Mouse (Mus musculus) CH12.LX (cell line): Measurements from ENCODE around the gene Prim1. TPM values are rescaled to one million over a fixed set of nuclear protein-coding genes. Genes with fewer than 3 reads are reported as not detected.

Experiments
- DNase-seq: peaks from one replicate; pipeline ENCODE4 v3.0.0-alpha.2; 2013; ENCODE audit errors: extremely low read depth
- H3K27ac ChIP-seq: 2 replicates; pipeline ENCODE4 v1.5.1; 2012; ENCODE audit warnings: low read depth, mild to moderate bottlenecking, control low read depth, moderate library complexity; ENCODE audit not compliant: insufficient read depth
- H3K27me3 ChIP-seq: replicated peaks from 2 replicates; pipeline ENCODE3; 2012; ENCODE audit warnings: inconsistent platforms
- H3K36me3 ChIP-seq, 2 experiments: replicated peaks in 1 of 2; 2 replicates each; pipeline versions ENCODE3 to v1.6.1; 2012; ENCODE audit warnings: inconsistent platforms in 1 of 2, low read length in 1 of 2, mild to moderate bottlenecking in 1 of 2, mixed read lengths in 1 of 2, moderate library complexity in 1 of 2; ENCODE audit not compliant: control insufficient read depth in 1 of 2, insufficient read depth in 1 of 2
- H3K4me1 ChIP-seq, 2 experiments: 2 replicates each; pipeline ENCODE4 v1.6.1; 2012; ENCODE audit warnings: inconsistent platforms in 1 of 2, moderate library complexity in 1 of 2; ENCODE audit not compliant: insufficient read depth in 2 of 2, control insufficient read depth in 1 of 2
- H3K4me2 ChIP-seq: 2 replicates; pipeline ENCODE4 v1.6.1; 2012; ENCODE audit warnings: low read depth, mild to moderate bottlenecking, control low read depth; ENCODE audit not compliant: poor library complexity, insufficient read depth, severe bottlenecking
- H3K4me3 ChIP-seq, 3 experiments: fragments of 150-350 bp in 1 of 3; sonication (generic) in 1 of 3; replicated peaks in 1 of 3; 2 replicates each; pipeline versions ENCODE3 to v1.5.1; 2011 to 2012; ENCODE audit warnings: low read depth in 2 of 3, low read length in 2 of 3, mild to moderate bottlenecking in 2 of 3, moderate library complexity in 2 of 3, control low read depth in 1 of 3, improper control_type of control experiment in 1 of 3, inconsistent platforms in 1 of 3, mixed read lengths in 1 of 3; ENCODE audit not compliant: poor library complexity in 1 of 3
- H3K79me2 ChIP-seq: replicated peaks from 2 replicates; pipeline ENCODE4 v1.6.1; 2012; ENCODE audit warnings: mild to moderate bottlenecking, moderate library complexity; ENCODE audit not compliant: control insufficient read depth, poor library complexity, insufficient read depth, severe bottlenecking; ENCODE audit errors: extremely low read depth
- H3K9ac ChIP-seq: 2 replicates; pipeline ENCODE4 v1.6.1; 2012; ENCODE audit warnings: low read depth, mild to moderate bottlenecking, control low read depth, moderate library complexity; ENCODE audit not compliant: insufficient read depth
- H3K9me3 ChIP-seq: replicated peaks from 2 replicates; pipeline ENCODE3; 2012; ENCODE audit warnings: low read length, inconsistent platforms, mixed read lengths
- CTCF ChIP-seq, 2 experiments: IDR thresholded peaks in 1 of 2; conservative IDR thresholded peaks in 1 of 2; 2 replicates each; pipeline ENCODE4 v1.5.1; 2011 to 2012; ENCODE audit warnings: low read depth in 2 of 2, low read length in 2 of 2, improper control_type of control experiment in 1 of 2, inconsistent platforms in 1 of 2, mild to moderate bottlenecking in 1 of 2, moderate library complexity in 1 of 2
- GABPA ChIP-seq: IDR thresholded peaks from 2 replicates; pipeline ENCODE4 v1.6.1; 2012; ENCODE audit warnings: low read depth, low read length, improper control_type of control experiment, inconsistent platforms; ENCODE audit not compliant: insufficient replicate concordance
- IRF4 ChIP-seq: IDR thresholded peaks from 2 replicates; pipeline ENCODE4 v1.6.1; 2014; ENCODE audit warnings: low read depth, mild to moderate bottlenecking, inconsistent platforms, low read length, improper control_type of control experiment
- MAFK ChIP-seq: IDR thresholded peaks from 2 replicates; pipeline ENCODE4 v1.6.1; 2011; ENCODE audit warnings: low read length, improper control_type of control experiment; ENCODE audit not compliant: insufficient replicate concordance
- MAX ChIP-seq: IDR thresholded peaks from 2 replicates; pipeline ENCODE4 v1.6.1; 2011; ENCODE audit warnings: low read length, improper control_type of control experiment
- MEF2A ChIP-seq: IDR thresholded peaks from 2 replicates; pipeline ENCODE4 v1.6.1; 2014; ENCODE audit warnings: low read depth, mild to moderate bottlenecking, inconsistent platforms, low read length, improper control_type of control experiment, borderline replicate concordance
- MXI1 ChIP-seq: IDR thresholded peaks from 2 replicates; pipeline ENCODE4 v1.6.1; 2011; ENCODE audit warnings: mild to moderate bottlenecking, low read depth, low read length, improper control_type of control experiment
- POLR2A ChIP-seq: IDR thresholded peaks from 2 replicates; pipeline ENCODE4 v1.6.1; 2011; ENCODE audit warnings: low read depth, mild to moderate bottlenecking, improper control_type of control experiment, low read length
- POLR2AphosphoS2 ChIP-seq: IDR thresholded peaks from 2 replicates; pipeline ENCODE4 v1.6.1; 2011; ENCODE audit warnings: low read depth, low read length, improper control_type of control experiment
- RAD21 ChIP-seq: IDR thresholded peaks from 2 replicates; pipeline ENCODE4 v1.6.1; 2011; ENCODE audit warnings: low read depth, mild to moderate bottlenecking, low read length, improper control_type of control experiment, moderate library complexity
- RCOR1 ChIP-seq: conservative IDR thresholded peaks from 2 replicates; pipeline ENCODE4 v1.6.1; 2012; ENCODE audit warnings: low read depth, mild to moderate bottlenecking, inconsistent platforms, low read length, improper control_type of control experiment
- TCF12 ChIP-seq: IDR thresholded peaks from 2 replicates; pipeline ENCODE4 v1.6.1; 2014; ENCODE audit warnings: low read depth, mild to moderate bottlenecking, inconsistent platforms, low read length, improper control_type of control experiment
- ZNF384 ChIP-seq: IDR thresholded peaks from 2 replicates; pipeline ENCODE4 v1.6.1; 2012; ENCODE audit warnings: low read depth, low read length, improper control_type of control experiment, inconsistent platforms
- dilution Hi-C: fragments of 300-500 bp; cut with MboI; formaldehyde crosslinking; loops from 2 replicates; pipeline ENCODE4 v1.14.3; 2020; ENCODE audit warnings: low sequenced_read_pairs; ENCODE audit not compliant: extremely low pct_unique_long_range_greater_than_20kb, extremely low pct_ligation_motif_present
- in situ Hi-C: fragments of 300-500 bp; cut with MboI; formaldehyde crosslinking; loops from 3 replicates; pipeline ENCODE4 v1.14.3; 2019; ENCODE audit warnings: low sequenced_read_pairs, low pct_ligation_motif_present, low pct_unique_long_range_greater_than_20kb, mixed read lengths
- polyA plus RNA-seq: library from polyadenylated mRNA; unstranded; fragments of >175 nt; gene quantifications from 2 replicates; pipeline ENCODE4 v1.2.1, GENCODE M21; 2012; ENCODE audit warnings: low read depth; ENCODE audit not compliant: insufficient read length
- total RNA-seq, 2 experiments: library from RNA; depleted of rRNA; stranded (reverse); fragments of 300-350 nt in 1 of 2; fragments of >200 nt in 1 of 2; gene quantifications; 2 replicates each; pipeline ENCODE4 v1.2.3; 2012 to 2014

Gene Prim1
- total and polyA plus RNA-seq, 3 experiments, result 69.5 to 151 (median 102) TPM

GRCm38 (mm10) chr10:127985601-127986000 lies 29.4 kb upstream of the Prim1 start:
- no peak overlapping the region for H3K4me3 ChIP-seq
- H3K27me3 ChIP-seq, result no peaks in the 10 kb centered on the region
- no peak overlapping the region for H3K27ac ChIP-seq
- no peaks in the 10 kb centered on the region for H3K36me3 ChIP-seq
- in situ Hi-C loops, result no loop called here
- H3K4me1 ChIP-seq, result no peaks in the 10 kb centered on the region
- H3K4me2 ChIP-seq, result no peak overlapping the region
- no peak for DNase-seq
- no peak for TF ChIP-seq MXI1
- TF ChIP-seq RAD21, result no peak
- TF ChIP-seq POLR2AphosphoS2, result no peak
- TF ChIP-seq ZNF384, result no peak
- no peak for TF ChIP-seq POLR2A
- H3K79me2 ChIP-seq, result no peaks in the 10 kb centered on the region
- dilution Hi-C loops, result no loop called here
- no peaks in the 10 kb centered on the region for H3K9me3 ChIP-seq
- no peak overlapping the region for H3K9ac ChIP-seq

DNA sequence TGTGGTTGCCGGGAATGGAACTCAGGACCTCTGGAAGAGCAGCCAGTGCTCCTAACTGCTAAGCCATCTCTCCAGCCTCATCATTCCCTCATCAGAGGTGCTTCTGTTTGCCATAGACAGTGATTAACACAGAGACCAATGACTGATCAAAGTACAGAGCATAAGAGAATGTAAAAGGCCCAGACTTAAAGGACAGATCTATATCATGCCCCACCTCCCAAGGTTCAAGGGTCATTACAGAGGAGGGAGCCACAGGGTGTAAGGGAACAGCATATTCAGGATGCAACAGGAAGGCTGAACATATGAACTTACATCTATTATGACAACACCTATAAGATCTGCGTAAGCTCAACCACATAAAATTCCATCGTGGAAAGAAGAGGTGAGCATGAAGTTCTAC lies 18.3 kb upstream of the Prim1 start:
- Histone ChIP-seq H3K4me2 (no peak overlapping the region), H3K4me3 (no peak overlapping the region), H3K9me3 (peaks cover 2% of the 10 kb centered on the region), H3K79me2 (no peaks in the 10 kb centered on the region), H3K27me3 (no peaks in the 10 kb centered on the region), H3K27ac (no peak overlapping the region), H3K36me3 (no peaks in the 10 kb centered on the region), H3K4me1 (no peaks in the 10 kb centered on the region), H3K9ac (no peak overlapping the region)
- dilution Hi-C loops, result no loop called here
- in situ Hi-C loops, result no loop called here
- no peak for DNase-seq
- TF ChIP-seq IRF4 (no peak), MAX (no peak), RAD21 (no peak), MEF2A (no peak), GABPA (no peak), RCOR1 (no peak), TCF12 (no peak)

DNA sequence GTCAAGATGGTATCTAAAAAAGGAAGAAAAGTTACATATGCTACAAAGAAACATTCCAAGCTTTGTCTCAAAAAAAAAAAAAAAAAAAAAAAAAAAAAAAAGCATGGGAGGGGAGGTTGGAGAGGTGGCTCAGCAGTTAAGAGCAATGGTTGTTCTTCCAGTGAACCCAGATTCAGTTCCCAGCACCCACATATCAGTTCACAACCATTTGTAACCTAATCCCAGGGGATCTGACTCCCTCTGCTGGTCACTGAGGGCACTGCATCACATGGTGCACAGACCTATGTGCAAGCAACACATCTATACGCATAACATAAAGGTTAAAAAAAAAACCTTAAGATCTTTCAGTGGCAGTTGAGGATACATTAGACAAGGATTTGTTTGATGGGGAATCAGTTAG lies 16.7 kb upstream of the Prim1 start:
- Histone ChIP-seq H3K9me3 (peaks cover 2% of the 10 kb centered on the region), H3K27ac (no peak overlapping the region), H3K4me2 (no peak overlapping the region), H3K4me1 (no peaks in the 10 kb centered on the region), H3K9ac (no peak overlapping the region), H3K79me2 (no peaks in the 10 kb centered on the region), H3K4me3 (no peak overlapping the region), H3K36me3 (no peaks in the 10 kb centered on the region), H3K27me3 (no peaks in the 10 kb centered on the region)
- no peak for DNase-seq
- dilution Hi-C loops, result no loop called here
- in situ Hi-C loops, result no loop called here
- peak in 1 of 2 experiments; percentile 46; a peak in 2 of 4 replicates for TF ChIP-seq CTCF (conservative IDR thresholded peaks at IDR 0.05 in 1 of 2, IDR thresholded peaks at IDR 0.05 in 1 of 2; ENCODE audit: low read depth in 2 of 2, low read length in 2 of 2)
- TF ChIP-seq MAFK, result no peak
- no peak for TF ChIP-seq POLR2AphosphoS2
